Mouse (Mus musculus) cerebellum, adult 2 months (tissue): ENCODE data around the gene Lypd8.

Source experiments
- CTCF ChIP-seq: fragments of 200-500 bp; IDR thresholded peaks from 2 replicates; pipeline ENCODE4 v1.5.1; 2011; ENCODE audit warnings: low read depth, mild to moderate bottlenecking, control low read depth, low read length, moderate library complexity, borderline replicate concordance; ENCODE audit not compliant: insufficient read depth
- POLR2A ChIP-seq: fragments of 200-500 bp; IDR thresholded peaks from 2 replicates; pipeline ENCODE4 v1.6.1; 2011; ENCODE audit warnings: low read length, control low read depth, borderline replicate concordance; ENCODE audit not compliant: insufficient read depth

GRCm38 (mm10) chr11:58437866-58438265 lies 59.0 kb downstream of the Lypd8 start:
- TF ChIP-seq CTCF (no peak), POLR2A (no peak)
